Mouse (Mus musculus) layer of hippocampus, adult 9-10 months (tissue): ENCODE measurements at regions not wholly inside any gene's neighbourhood (a gene's known extent, or its start where the extent isn't known, plus 50 kb on each side); places are given as distances from the start of the nearest gene placed in this dataset.

Experiments used
- DNase-seq: peaks from one replicate; pipeline ENCODE4 v3.0.0; 2022; ENCODE audit warnings: low spot score

DNA sequence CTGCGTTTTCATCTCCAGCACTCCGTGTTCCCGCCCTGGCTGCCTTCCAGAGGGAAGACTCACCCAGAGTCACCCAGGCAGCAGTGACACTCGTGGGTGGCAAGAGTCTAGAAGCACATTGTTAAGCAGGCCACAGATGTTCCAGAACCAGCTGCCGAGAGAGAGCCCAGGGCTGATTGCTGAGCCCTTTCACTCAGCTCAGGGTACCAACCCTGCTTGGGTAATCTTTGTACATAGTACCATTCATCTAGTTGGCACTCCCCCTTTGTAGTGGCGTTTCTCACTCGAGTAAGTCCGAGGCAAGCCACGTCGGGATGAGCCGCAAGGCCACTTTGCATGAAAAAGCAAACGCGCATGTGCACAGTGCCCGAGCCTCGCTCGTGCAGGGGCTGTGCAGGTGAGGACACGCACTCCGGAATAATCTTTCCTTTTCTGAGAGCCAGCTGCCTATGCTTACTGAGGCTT lies 156.9 kb downstream of the Zfp281 start:
- DNase-seq: no peak

- DNase-seq: no peak
Measured at GRCm38 (mm10) chr1:136782261-136782660, 157.6 kb downstream of the Zfp281 start.

DNA sequence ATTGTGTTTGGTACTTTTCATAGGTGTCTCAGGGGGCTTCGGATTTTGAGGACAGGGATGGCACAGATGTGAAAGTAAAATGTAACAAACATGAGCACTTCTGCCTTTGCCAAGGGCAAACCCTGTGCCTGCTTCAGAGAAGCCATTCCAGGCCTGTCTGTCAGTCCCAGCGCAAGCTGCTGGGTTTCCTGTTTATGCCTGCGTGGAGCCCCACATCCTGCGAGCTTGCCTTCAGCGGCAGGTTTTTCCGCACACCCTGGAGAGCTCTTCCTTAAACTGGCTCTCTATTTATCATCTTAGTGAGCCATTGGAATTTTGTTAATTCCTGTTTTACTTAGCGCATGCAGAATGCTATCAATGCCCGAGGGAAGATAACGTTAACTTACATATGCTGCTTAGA lies 159.5 kb downstream of the Zfp281 start:
- no peak for DNase-seq

DNA sequence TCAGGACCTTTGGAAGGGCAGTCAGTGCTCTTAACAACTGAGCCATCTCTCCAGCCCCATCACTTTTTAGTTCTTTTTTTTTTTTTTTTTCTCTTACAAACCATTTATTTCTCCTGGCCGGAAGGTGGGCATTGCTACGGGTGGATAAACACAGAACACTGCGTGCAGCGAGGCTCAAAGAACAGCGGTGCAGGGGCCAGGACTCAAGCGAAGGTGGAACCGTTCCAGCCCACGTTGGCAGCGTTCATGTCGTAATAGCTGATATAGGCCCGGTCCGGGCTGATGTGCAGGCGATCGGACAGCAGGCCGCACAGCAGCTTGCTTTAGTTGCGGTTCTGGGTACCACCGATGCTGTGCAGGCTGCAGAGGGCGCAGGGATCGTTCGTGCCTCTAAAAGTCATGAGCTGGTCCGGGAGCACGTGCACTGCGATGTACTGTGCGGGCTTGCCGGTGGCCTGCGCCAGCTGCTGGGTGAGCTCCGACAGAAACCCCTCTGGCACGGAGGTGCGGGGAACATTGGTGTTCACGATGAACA lies 164.3 kb downstream of the Zfp281 start:
- no peak for DNase-seq

DNA sequence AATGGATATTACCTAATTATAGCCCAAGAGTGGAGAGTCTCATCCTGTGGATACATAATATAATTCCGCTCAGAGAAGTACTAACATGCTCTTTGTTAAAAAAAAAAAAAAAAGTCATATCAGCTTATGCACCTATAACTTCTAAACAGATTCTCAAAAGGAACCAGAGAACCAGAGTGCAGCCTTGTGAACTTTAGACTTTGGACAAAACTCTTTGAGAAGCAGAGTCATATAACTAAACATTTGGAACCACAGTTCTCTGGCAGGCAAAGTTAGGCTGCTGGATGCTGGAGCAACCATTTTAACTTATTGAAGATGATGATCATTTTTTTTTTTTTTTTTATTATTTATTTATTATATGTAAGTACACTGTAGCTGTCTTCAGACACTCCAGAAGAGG lies 166.9 kb downstream of the Zfp281 start:
- no peak for DNase-seq
